Mouse (Mus musculus): Measurements from ENCODE around the gene Dgke.

DNA sequence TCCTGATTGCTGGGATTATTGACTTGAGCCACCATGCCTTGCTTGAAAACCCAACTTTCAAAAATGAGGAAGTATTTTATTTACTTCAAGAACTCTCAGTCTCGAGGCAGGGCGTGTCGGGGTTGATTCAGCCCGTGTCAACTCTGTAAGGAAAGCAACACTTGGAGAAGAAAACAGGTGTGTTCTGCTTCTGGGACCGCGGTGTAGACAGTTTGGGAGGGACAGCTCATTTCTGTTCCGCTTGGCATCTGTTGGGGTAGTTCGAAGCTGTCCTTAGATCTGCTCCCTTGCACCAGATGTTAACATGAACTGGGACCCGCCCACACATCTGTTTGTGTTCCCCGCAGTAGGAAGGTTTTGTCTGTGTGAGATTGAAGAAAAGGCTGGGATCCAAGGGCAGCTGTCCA is 38.7 kb downstream of the Dgke start:
- TF ChIP-seq CTCF (IDR thresholded peaks at IDR 0.05; ENCODE audit: borderline replicate concordance, extremely low read depth, insufficient read depth, insufficient read length) (no peak), POLR2A (IDR thresholded peaks at IDR 0.05; ENCODE audit: borderline replicate concordance, extremely low read depth, insufficient read depth, insufficient read length, poor library complexity, severe bottlenecking) (no peak)
